Mouse (Mus musculus): Measurements from ENCODE around the gene Gstp3. TPM values are rescaled to one million over a fixed set of nuclear protein-coding genes. Genes with fewer than 3 reads are reported as not detected.
A peak's percentile ranks its signal among the peaks of the same experiment; 100 is the strongest.
"Not testable (repeated sequence)": the region's sequence is repeated elsewhere in the genome, so short reads cannot be mapped to it uniquely, and the experiment has no call there.

The Gstp3 gene
- total RNA-seq, 2 experiments from 2014 or later, result not detected

DNA sequence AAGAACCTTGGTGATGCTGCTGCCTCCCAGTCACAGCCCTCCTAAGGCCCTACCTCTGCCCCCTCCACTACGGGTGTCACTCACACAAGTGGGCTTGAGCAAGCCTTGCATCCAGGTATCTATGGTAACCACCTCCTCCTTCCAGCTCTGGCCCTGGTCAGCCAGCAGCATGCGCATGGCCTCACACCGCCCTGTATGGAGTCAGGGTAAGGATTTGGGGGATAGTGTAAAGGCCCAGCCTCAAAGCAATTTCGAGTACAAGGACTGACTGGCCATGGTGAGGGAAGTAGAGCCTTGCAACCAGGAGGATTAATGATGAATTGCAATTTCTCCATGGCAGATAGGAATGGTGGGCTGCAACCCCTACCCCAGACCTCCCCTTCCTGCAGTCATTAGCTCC lies 17.9 kb downstream of the Gstp3 start:
- DNase-seq (ENCODE audit: low spot score in 2 of 2), result not testable (repeated sequence)

GRCm38 (mm10) chr19:4040941-4041340 lies 18.4 kb downstream of the Gstp3 start:
- DNase-seq (ENCODE audit: low spot score in 2 of 2), result not testable (repeated sequence)

DNA sequence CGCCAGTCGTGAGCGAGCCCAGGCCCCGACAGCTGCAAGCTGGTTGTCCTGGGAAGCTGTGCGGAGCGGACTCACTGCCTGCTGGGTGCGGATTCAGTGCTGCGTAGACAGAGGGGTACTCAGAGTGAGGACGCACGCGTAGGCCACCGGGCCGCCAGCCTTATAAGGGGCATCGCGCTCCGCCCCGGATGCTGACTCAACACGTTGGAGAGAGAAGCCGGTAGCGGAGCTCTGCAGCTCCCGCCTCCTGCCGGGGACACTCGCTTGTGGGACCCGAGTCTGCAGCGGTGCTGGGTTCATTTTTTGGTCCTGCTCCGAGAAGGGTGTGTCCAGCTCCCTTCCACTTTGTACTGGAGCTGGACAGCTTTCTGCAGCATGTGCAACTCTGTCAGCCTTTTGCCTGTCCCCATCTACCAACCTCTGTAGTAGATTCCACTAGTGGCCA lies 21.6 kb downstream of the Gstp3 start, which contains the start of gene Gstp1:
Gene Gstp1 (minus strand): TSS at position 198 of the 445 bp plus-strand sequence.
- DNase-seq (ENCODE audit: low spot score in 2 of 2), result peak; percentile 89 to 94

- DNase-seq (ENCODE audit: low spot score in 2 of 2), result not testable (repeated sequence)
These were observed 22.1 kb downstream of the Gstp3 start for GRCm38 (mm10) chr19:4037154-4037787.

GRCm38 (mm10) chr19:4036327-4037045 lies 22.9 kb downstream of the Gstp3 start:
- DNase-seq (ENCODE audit: low spot score in 2 of 2), result no peak

GRCm38 (mm10) chr19:4033742-4034141 lies 25.6 kb downstream of the Gstp3 start:
- DNase-seq (ENCODE audit: low spot score in 2 of 2), result no peak

DNA sequence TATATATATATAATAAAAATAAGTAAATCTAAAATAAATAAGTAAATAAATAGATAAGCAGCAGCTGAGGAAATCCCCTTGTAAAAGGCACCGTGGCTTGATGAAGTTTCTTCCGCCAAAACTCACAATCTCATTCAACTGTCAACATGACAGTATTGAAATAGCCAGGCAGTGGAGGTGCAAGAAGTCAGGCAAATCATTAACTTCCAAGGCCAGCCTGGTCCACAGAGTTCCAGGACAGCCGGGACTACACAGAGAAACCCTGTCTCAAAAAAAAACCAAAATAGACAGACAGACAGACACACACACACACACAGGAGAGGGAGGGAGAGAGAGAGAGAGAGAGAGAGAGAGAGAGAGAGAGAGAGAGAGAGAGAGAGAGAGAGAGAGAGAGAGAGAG lies 26.1 kb downstream of the Gstp3 start:
- no peak for DNase-seq (ENCODE audit: low spot score in 2 of 2)

DNA sequence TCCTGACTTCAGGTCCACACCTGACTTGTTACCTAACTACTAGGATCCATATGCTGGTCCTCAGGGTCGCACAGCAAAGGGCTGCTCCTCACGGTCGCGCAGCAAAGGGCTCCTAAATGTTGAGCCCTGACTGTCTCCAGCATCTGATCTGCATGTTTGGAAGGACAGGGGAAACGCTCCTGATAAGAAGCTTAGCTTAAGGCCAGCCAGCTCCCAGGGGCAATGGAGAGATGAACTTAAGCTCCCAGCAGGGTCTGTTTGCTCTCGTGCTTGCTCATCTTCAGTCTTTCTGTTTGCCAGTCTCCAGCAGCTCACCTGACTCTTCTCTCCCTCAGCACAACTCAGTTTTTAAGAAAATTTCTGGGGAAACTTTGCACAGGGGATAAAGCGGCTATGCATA lies 26.7 kb downstream of the Gstp3 start:
- no peak for DNase-seq (ENCODE audit: low spot score in 2 of 2)

- no peak for DNase-seq (ENCODE audit: low spot score in 2 of 2)
These were observed 31.8 kb downstream of the Gstp3 start for GRCm38 (mm10) chr19:4027576-4027975.

GRCm38 (mm10) chr19:4023185-4023584 lies 36.2 kb downstream of the Gstp3 start:
- no peak for DNase-seq (ENCODE audit: low spot score in 2 of 2)

DNA sequence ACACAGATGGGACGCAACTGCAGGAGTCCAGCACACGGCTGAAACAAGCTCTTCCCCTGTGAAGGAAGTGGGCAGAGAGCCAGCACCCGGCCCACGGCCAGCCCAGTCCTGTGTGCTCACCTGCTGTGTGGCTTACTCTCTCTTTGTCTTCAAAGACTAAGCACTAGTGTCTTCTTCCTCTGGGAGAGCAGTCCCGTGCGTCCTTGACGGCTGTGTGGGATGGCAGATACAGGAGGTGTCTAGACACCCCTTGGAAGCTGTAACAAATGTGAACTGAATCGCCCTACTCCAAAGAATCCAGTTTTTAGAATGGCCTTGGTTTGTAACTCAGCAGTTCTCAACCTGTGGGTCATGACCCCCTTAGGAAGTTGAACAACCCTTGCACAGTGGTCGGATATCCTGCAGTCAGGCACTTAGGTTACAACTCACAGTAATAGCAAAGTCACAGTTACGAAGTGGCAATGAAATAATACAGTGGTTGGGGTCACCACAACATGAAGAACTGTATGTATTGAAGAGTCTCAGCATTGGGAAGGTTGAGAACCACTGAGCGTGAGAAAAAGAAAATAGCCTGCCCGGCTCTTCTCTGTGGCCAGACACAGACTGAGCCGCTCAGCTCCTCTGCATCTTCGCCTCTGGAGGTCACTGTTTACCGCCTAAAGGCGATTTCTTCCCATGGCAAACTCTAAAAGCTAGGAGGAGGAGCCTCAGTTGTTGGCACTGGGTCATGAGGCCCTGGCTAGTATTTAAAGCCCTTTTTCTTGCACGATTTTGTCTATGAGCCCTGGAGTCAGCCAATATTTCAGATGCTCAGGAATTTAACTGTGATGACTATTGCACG lies 40.4 kb downstream of the Gstp3 start:
- peak; percentile 65 to 89 for DNase-seq (ENCODE audit: low spot score in 2 of 2)

GRCm38 (mm10) chr19:4017921-4018587 lies 41.3 kb downstream of the Gstp3 start:
- DNase-seq (ENCODE audit: low spot score in 2 of 2), result no peak

- no peak for DNase-seq (ENCODE audit: low spot score in 2 of 2)
These were observed 43.7 kb downstream of the Gstp3 start for GRCm38 (mm10) chr19:4015635-4016034.

GRCm38 (mm10) chr19:4014802-4015201 lies 44.6 kb downstream of the Gstp3 start:
- DNase-seq (ENCODE audit: low spot score in 2 of 2), result no peak

DNA sequence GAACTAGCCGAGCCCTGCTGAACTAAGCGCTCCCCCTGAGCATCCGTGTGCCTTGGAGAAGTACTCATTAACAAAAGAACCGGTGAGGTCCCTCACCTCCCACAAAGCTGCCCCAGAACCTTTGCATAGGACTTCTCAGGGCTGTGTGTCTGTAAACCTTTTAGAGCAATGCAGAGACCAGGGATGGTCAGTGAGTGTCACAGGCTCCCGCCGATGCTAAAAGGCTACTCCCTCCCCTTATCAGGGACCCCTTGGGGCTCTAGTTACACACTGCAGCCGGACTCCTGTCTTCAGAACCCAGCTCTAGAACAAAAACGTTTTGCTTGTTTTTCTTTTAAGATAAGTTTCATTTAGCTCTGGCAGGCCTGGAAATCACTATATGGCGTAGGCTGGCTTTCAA lies 46.3 kb downstream of the Gstp3 start:
- DNase-seq (ENCODE audit: low spot score in 2 of 2), result no peak

GRCm38 (mm10) chr19:4012432-4013022 lies 46.8 kb downstream of the Gstp3 start, which contains the start of gene Ndufv1:
TSS of gene Ndufv1 (minus strand) at chr19:4012806.
- peak; percentile 99 for DNase-seq (ENCODE audit: low spot score in 2 of 2)

- no peak for DNase-seq (ENCODE audit: low spot score in 2 of 2)
These were observed 48.3 kb downstream of the Gstp3 start for GRCm38 (mm10) chr19:4011086-4011485.

Measured in layer of hippocampus, adult 18-20 months (tissue).